Mouse (Mus musculus) embryo, embryonic 11 days (tissue): ENCODE measurements around the gene Htt.
"Not testable (repeated sequence)": the region's sequence is repeated elsewhere in the genome, so short reads cannot be mapped to it uniquely, and the experiment has no call there.

ENCODE experiments used
- DNase-seq: peaks from one replicate; pipeline ENCODE4 v3.0.0-alpha.2; 2015

Htt gene

GRCm38 (mm10) chr5:34761509-34761908, at the start of gene Htt:
TSS of gene Htt (plus strand) at chr5:34761740.
- peak; percentile 99 for DNase-seq

GRCm38 (mm10) chr5:34714371-34714770, 47.2 kb upstream of the Htt start:
- not testable (repeated sequence) for DNase-seq

DNA sequence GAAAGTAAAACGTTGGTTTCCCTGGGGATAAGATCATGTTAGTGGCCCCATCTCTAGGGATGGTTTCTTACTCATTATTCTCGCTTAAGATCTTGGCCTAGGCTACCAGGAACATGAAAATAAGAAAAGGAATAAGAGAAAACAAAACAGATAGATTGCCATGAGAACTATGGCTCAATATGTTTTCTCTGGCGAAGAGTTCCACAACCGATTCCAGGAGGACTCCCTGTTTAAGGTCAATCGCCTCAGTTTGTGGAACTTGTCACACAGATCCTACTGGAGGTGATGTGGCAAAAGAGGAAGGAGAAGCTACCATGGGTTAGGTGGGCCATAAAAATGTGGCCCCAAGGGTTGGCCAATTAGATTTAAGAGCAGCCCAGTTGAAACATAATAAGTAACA, 46.7 kb upstream of the Htt start:
- DNase-seq: no peak

- no peak for DNase-seq
Measured at GRCm38 (mm10) chr5:34729141-34729540, 32.4 kb upstream of the Htt start.

GRCm38 (mm10) chr5:34730255-34730654, 31.3 kb upstream of the Htt start:
- DNase-seq: no peak

DNA sequence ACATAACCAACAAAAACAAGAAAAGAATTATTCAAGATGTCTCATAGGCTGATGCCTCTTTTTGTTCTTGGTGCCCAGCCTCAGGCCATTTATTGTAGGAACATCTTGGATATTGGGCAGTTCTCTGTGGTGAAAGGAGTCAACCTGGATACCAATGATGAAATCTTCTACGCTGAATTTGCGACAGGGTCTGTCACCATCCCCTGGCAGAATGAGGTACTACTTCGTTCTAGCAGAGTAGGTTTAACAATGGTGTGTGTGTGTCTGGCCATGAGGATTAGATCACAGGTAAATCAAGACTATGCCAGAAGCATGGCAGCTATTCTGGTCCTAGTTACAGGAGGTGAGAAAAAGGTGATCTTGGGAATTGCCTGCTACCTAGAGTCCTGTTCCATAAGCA, 10.1 kb upstream of the Htt start:
- no peak for DNase-seq

GRCm38 (mm10) chr5:34758762-34759161, 2.8 kb upstream of the Htt start:
- no peak for DNase-seq

DNA sequence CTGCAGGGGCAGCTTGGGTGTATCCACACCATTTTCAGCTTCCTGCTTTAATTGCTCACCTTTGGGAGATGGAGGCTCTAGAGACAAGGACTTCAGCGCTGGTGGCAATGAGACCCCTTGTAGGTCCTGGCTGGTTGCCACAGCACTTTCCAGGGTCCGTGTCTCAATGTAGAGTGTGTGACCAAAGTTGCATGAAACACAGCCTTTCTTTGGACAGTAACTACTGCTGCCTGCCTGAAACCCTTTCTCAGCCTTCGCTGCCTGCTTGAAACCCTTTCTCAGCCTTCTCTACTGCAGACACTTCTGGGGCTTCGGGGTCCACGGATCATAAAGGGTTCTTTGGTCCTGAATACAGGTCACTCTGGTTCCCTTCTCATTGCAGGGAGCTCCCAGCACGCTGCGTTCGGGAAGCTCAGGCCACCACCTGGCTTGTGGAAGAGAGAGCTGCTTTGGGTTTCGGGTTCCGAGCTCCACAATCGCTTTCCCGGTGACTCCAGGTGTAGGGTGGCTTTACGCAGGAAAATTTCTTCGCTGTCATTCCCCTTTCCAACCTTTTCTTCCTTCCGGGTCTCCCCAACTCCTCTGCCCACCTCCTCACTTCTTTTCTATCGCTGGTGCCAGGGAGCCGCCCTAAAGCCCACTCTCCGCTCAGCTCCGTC, 561 bp upstream of the Htt start:
- DNase-seq: no peak

- peak; percentile 57 for DNase-seq
Measured at GRCm38 (mm10) chr5:34761934-34762611, 533 bp downstream of the Htt start.

GRCm38 (mm10) chr5:34771818-34772217, 10.3 kb downstream of the Htt start:
- DNase-seq: no peak

DNA sequence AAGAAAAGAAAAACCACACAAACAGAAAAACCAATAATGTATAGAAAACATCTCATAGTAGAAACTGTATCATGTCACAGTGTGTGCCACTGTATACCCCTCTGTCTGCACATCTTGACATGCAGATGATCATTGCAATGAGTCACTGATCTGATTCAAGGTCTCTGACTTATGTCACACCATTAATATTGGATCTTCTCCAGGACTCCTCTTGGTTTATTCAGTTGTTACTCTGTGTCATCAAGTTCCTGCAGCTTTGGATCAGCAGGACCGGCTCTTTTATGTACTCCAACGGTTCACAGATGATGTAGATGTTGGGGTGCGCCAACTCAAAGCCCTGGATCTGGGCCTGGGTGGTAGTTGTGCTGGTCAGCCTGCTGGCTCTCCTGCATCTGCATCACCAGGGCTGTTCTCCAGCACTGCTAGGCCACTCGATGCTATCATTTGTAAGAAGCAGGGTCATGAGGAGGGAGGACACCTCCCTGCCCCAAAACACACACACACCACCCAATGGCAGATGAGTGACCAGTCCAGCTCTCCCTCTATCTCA, 11.2 kb downstream of the Htt start:
- DNase-seq: no peak

GRCm38 (mm10) chr5:34773392-34773791, 11.9 kb downstream of the Htt start:
- no peak for DNase-seq

DNA sequence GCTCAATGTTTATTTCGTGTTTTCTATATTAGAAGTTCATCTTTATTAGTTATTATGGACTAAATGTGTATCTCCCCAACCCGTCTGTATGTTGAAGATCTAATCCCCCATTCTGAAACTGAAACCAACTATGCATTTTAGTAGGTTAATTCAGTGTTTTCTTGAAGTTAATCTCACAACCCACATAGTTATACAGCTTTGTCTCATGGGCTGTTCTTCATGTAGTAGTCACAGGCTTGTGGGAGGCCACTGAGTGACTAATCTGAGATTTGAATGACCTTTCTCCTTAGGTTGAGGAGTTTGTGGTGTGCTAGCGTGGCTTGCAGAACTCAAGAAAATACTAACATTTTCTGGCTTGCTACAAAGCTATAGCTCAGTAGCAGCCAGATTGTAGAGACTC, 23.5 kb downstream of the Htt start:
- no peak for DNase-seq

- no peak for DNase-seq
Measured at GRCm38 (mm10) chr5:34791141-34791540, 29.6 kb downstream of the Htt start.

GRCm38 (mm10) chr5:34800292-34800953, 38.9 kb downstream of the Htt start:
- no peak for DNase-seq

DNA sequence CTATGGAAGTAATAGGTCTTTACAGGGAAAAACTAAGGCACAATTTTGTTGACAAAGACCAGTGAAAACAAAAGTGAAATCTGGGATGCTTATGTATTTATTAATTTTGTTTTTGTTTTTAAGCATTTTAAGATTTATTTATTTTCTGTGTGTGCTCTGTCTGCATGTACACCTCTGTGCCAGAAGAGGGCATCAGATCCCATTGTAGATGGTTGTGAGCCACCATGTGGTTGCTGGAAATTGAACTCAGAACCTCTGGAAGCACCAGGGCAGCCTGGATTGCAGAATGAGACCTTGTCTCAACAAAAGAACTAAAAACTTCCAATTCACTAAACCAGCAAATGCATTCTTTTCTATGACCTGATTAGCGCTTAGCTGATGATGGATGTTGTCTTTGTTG, 44.5 kb downstream of the Htt start:
- no peak for DNase-seq

DNA sequence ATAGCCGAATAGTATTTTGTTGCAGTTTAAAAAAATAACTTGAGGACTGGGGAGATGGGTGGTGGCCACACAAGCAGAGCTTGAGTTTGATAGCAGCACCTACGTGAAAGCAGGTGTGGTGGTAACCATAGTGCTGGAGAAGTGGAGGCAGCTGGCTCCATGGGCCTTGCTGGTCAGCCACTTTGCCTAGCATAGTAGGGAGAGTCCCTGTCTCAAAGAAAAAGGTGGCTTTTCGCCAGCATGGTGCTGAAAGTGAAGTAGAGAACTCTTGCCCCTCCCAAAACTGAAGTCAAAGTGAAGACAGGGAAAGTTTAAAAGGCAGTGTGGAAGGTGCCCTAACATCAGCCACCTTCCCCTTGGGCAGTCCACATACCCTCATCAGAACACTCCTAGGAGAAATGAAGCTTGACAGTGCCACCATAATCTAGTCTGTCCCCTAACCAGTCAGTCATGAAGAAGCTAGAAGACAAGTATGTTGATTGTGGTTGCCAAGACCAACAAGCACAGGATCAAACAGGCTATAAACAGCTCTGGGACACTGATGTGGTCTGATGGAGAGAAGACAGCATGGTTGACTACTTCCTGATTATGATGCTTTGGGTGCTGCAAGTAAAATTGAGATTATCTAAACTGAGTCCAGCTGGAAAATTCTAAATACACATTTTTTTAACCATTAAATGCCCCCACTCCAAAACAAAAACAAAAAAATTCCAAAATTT, 61.0 kb downstream of the Htt start:
- no peak for DNase-seq

- DNase-seq: no peak
Measured at GRCm38 (mm10) chr5:34854079-34854478, 92.5 kb downstream of the Htt start.

DNA sequence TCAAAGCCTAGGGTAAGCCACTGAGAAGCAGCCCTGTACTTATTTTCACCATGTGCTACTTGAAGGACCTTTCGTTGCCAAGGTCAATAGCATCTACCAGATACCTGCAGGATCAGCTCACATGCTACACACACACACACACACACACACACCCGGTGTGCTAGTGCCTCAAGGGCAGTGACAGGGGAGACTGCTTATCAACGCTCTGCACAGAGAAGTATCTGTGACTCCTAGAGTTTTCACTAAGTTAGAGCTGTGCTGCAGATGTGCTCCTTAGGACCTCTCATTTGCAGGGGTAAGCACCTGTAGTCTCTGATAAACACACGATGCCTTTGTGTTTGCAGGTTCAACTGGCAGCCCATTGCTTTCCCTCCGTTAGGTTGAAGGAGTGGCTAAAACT, 103.8 kb downstream of the Htt start:
- no peak for DNase-seq

- DNase-seq: not testable (repeated sequence)
Measured at GRCm38 (mm10) chr5:34880307-34880706, 118.8 kb downstream of the Htt start.

DNA sequence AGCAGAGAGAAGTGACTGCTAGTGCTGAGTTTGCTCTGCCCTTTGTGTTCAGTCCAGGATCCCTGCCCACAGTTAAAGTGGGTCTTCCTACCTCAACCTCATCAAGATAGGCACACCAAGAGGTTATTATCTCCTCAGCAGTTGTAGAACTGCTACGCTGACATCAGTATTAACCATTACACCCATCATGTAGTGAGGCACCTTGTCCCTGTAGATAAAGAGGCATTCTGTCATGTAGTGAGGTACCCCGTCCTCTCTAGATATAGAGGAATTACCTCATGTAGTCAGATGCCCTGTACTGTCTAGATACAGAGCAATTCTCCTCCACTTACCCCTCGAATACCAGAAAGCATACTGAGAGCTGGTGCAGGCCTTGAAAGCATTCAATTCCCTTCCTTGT, 119.5 kb downstream of the Htt start:
- no peak for DNase-seq

- peak; percentile 3 for DNase-seq
Measured at GRCm38 (mm10) chr5:34885250-34885649, 123.7 kb downstream of the Htt start.

GRCm38 (mm10) chr5:34889252-34889651, 127.7 kb downstream of the Htt start:
- no peak for DNase-seq
